Mouse (Mus musculus) stomach, embryonic 15.5 days (tissue): ENCODE data around the gene Bcl2a1a. TPM values are rescaled to one million over a fixed set of nuclear protein-coding genes. Genes with fewer than 3 reads are reported as not detected.
"Not testable (repeated sequence)": the region's sequence is repeated elsewhere in the genome, so short reads cannot be mapped to it uniquely, and the experiment has no call there.

Source experiments
- ATAC-seq: fragments of 200-750 bp; cut with Nextera tagmentation; 2 replicates; pipeline ENCODE4 v1.8.0; 2017; ENCODE audit warnings: low read depth, moderate number of reproducible peaks, moderate TSS enrichment; ENCODE audit not compliant: insufficient read depth, low FRiP score
- H3K27ac ChIP-seq: fragments of 300-500 bp; sonication (generic); 2 replicates; pipeline ENCODE4 v1.5.1; 2015; ENCODE audit warnings: mild to moderate bottlenecking, inconsistent platforms
- H3K27me3 ChIP-seq: fragments of 300-500 bp; sonication (generic); replicated peaks from 2 replicates; pipeline ENCODE4 v1.6.1; 2015; ENCODE audit warnings: inconsistent platforms
- H3K36me3 ChIP-seq: fragments of 300-500 bp; sonication (generic); 2 replicates; pipeline ENCODE4 v1.6.1; 2015; ENCODE audit warnings: inconsistent platforms
- H3K4me1 ChIP-seq: fragments of 300-500 bp; sonication (generic); 2 replicates; pipeline ENCODE4 v1.6.1; 2015; ENCODE audit warnings: inconsistent platforms
- H3K4me2 ChIP-seq: fragments of 300-500 bp; sonication (generic); 2 replicates; pipeline ENCODE4 v1.6.1; 2015; ENCODE audit warnings: mild to moderate bottlenecking, inconsistent platforms
- H3K4me3 ChIP-seq: fragments of 300-500 bp; sonication (generic); replicated peaks from 2 replicates; pipeline ENCODE4 v1.5.1; 2015; ENCODE audit warnings: inconsistent platforms
- H3K9ac ChIP-seq: fragments of 300-500 bp; sonication (generic); 2 replicates; pipeline ENCODE4 v1.6.1; 2015; ENCODE audit warnings: inconsistent platforms
- H3K9me3 ChIP-seq: fragments of 300-500 bp; sonication (generic); 2 replicates; pipeline ENCODE4 v1.6.1; 2016; ENCODE audit warnings: inconsistent platforms
- polyA plus RNA-seq: library from polyadenylated mRNA; unstranded; fragments of >200 nt; fragmentation: Nextera tagmentation; extraction: Ambion mirVana; gene quantifications from 2 replicates; pipeline ENCODE4 v1.2.1, GENCODE M21; 2015

The Bcl2a1a gene
- polyA plus RNA-seq, 1 experiment from 2014 or later: 0.77 TPM

DNA sequence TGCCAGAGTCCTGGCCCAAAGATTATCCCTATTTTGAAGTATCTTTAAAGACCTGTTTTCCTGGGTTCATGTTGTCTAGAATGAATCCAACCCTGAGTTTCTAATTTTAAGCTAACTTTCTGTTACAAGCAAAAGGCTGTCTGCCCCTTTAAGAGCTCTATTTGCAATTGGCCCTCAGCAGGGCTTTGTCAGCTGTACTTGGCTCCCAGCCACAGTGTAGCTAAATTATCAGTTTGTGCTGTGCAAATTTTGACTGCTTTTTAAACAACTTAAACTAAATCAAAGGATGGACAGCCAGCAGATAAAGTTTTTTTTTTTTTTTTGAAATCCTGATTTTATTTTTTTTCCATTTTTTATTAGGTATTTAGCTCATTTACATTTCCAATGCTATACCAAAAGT is 44.8 kb downstream of the Bcl2a1a start:
- not testable (repeated sequence) for H3K4me1 ChIP-seq, H3K9me3 ChIP-seq, H3K9ac ChIP-seq, H3K36me3 ChIP-seq, H3K27me3 ChIP-seq, H3K4me2 ChIP-seq, H3K27ac ChIP-seq, ATAC-seq, H3K4me3 ChIP-seq

Other genes starting within 250 kb of the Bcl2a1a start
- gene Mthfsl, start 236.6 kb upstream of the Bcl2a1a start, polyA plus RNA-seq: 43.3 and 44.1 TPM in 2 replicates
- 0.49 and 0.59 TPM in 2 replicates for gene Bcl2a1d, start 225.0 kb upstream of the Bcl2a1a start, polyA plus RNA-seq
- 0.23 TPM in 1 of 2 replicates, not detected in the other for gene Trim43c, start 117.7 kb upstream of the Bcl2a1a start, polyA plus RNA-seq
- not detected in 2 replicates for gene Trim43b, start 135.9 kb downstream of the Bcl2a1a start, polyA plus RNA-seq
- gene Bcl2a1b, start 242.3 kb downstream of the Bcl2a1a start, polyA plus RNA-seq: 3.2 and 4.7 TPM in 2 replicates
- gene Gm29094, start 242.5 kb downstream of the Bcl2a1a start, polyA plus RNA-seq: 0.73 TPM in 1 of 2 replicates, not detected in the other